Mouse (Mus musculus): ENCODE measurements at regions not wholly inside any gene's neighbourhood (a gene's known extent, or its start where the extent isn't known, plus 50 kb on each side); places are given as distances from the start of the nearest gene placed in this dataset.

DNA sequence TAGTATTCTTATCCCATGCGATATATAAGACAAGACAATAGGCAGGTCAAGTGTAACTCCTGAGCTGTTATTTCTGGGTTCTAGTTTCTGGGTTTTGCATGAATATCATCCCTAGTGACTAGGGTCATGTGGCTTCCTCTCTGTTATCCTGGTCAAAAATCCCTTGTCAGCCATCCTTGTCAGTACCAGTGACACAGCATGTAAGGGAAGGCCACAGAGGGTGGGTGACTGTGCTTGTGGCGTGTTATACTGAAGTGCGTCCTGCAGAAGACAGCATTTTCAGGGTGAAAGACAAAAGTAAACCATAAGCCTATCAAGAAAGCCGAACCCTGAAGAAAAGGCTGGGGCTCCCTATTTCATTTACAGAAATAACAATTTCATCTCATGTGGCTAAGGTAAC, 50.7 kb upstream of the Echdc3 start:
- no peak for DNase-seq

DNA sequence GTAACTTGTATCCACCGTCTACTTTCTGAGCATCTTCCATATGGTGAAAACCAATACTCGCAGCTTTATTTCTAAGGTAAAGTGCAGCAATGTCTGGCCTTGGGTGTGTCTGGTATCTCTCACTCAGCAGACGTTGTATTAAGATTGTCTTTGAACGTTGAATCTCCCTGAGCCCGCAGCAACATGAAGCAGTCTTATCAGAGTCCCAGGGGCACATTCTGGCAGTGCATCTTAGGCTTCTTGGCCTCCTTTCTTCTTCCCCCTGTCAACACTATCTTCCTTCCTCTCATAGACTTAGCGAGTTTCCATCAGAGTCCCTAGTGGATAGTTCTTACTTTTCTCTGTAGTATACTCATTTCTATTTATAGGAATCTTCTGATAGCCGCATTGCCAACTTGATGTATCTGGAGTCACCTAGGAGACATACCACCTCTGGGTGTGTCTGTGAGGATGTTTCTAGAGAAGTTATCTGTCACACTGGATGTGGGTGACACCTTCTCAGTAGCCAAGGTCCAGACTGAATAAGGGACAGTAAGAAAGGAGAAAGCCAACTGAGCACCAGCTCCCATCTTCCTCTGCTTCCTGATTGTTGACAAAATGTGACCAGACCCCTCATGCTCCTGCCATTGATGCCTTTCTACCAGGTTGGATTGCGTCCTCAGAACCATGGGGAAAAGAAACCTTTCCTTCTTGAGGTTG, 51.4 kb upstream of the Echdc3 start:
- DNase-seq = no peak

DNA sequence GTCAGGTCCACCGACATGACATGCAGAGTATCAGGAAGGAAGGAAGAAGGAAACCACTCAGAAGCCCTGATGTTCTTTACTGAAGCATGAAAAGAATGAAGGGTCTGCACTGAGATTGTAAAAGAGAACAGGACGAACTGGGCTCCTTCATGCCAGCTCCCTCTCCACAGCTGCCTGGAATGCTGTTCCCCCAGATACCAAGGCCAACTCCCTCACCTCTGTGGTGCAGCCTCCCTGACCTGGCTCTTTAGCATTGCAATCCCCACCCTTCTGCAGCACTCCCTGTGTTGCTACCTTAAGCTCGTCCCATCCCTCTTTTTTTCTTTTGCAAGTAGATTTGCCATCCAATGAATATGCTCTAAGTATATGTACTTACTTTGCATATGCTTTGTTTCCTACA, 52.3 kb upstream of the Echdc3 start:
- DNase-seq = no peak

DNA sequence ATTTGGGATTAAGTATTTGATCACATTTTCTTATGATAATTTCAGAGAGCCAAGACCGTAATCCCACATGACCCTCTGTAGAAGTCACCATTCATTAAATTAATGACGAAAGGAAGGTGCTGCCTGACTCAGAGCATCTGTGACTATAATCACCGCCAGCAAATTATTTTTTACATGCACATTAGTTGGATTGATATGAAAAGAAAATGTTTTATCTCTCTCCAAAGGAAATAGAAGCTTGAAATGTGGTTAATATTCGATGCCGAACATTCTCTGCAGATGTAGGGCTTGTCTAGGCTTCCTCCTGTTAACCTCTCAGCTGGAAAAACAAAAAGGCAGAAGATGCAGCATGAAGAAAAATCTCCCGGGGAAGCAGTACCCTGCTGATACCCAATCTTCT, 54.2 kb upstream of the Echdc3 start:
- DNase-seq = no peak

DNA sequence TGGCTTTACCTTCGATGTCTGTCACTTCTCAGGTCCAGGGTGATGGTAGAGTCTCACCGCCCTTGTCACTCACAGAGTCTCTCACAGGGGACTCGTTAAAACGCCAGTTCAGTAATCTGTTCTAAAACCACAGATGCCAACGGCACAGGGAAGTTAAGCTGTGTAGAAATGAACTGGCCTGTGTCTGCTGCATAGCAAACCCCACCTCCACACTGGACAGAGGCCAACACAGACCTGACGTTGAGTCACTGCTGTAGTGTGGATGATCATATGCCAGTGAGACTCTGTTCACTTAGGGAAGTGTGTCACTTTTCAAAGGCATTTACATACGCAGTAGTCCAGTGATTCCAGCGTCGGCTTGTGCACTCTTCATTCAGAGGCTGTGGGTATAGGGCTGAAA, 54.7 kb upstream of the Echdc3 start:
- peak; percentile 82 to 84 for DNase-seq

DNA sequence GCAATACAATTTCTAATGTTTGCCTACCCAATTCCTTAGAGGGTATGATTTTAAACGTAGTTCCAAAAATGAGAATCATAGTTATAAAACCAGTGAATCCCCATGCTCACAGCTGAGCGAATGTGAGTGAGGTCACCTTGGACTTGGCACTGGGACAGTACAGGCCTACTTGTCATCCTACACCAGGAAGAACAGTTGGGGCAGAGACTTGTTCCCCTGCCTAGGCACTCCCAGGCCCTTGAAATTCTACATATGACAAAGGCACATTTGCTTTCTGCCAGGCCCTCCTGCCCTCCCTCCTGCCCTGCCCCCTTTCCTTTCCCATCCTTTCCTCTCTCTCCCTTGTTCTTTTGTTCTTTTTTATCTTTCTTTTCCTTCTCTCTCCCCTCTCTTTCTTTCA, 50.0 kb upstream of the Usp6nl start:
- DNase-seq = no peak

Data from adrenal gland, postnatal 36 days (tissue).